Mouse (Mus musculus) ES-E14 (cell line): ENCODE data around the gene Gabrg2. TPM values are rescaled to one million over a fixed set of nuclear protein-coding genes. Genes with fewer than 3 reads are reported as not detected.
A peak's percentile ranks its signal among the peaks of the same experiment; 100 is the strongest.

Experiments used
- DNase-seq: peaks from one replicate; pipeline ENCODE4 v3.0.0-alpha.2; 2013; ENCODE audit warnings: low read depth, low spot score
- H3K27ac ChIP-seq: 2 replicates; pipeline ENCODE4 v1.5.1; 2012; ENCODE audit warnings: low read depth, mild to moderate bottlenecking, low read length, moderate library complexity, mixed read lengths; ENCODE audit not compliant: poor library complexity, insufficient read depth, severe bottlenecking
- H3K36me3 ChIP-seq: 2 replicates; pipeline ENCODE4 v1.6.1; 2012; ENCODE audit warnings: mild to moderate bottlenecking, low read length, moderate library complexity, mixed read lengths; ENCODE audit not compliant: control insufficient read depth, poor library complexity, insufficient read depth, severe bottlenecking
- H3K4me1 ChIP-seq, 2 experiments: fragments of 150-350 bp in 1 of 2; sonication (generic) in 1 of 2; 2 replicates each; pipeline ENCODE4 v1.6.1; 2012; ENCODE audit warnings: low read length in 2 of 2, mild to moderate bottlenecking in 1 of 2, mixed read lengths in 1 of 2; ENCODE audit not compliant: control insufficient read depth in 2 of 2, insufficient read depth in 2 of 2, poor library complexity in 1 of 2
- H3K4me3 ChIP-seq, 2 experiments: fragments of 150-350 bp in 1 of 2; sonication (generic) in 1 of 2; 2 replicates each; pipeline ENCODE4 v1.5.1; 2012; ENCODE audit warnings: low read length in 2 of 2, low read depth in 1 of 2, mild to moderate bottlenecking in 1 of 2, mixed read lengths in 1 of 2; ENCODE audit not compliant: insufficient read depth in 1 of 2, poor library complexity in 1 of 2, severe bottlenecking in 1 of 2
- H3K9ac ChIP-seq: 2 replicates; pipeline ENCODE4 v1.6.1; 2012; ENCODE audit warnings: low read depth, mild to moderate bottlenecking, low read length, mixed read lengths; ENCODE audit not compliant: poor library complexity, insufficient read depth, severe bottlenecking
- H3K9me3 ChIP-seq: fragments of 150-350 bp; sonication (generic); 2 replicates; pipeline ENCODE4 v1.6.1; 2012; ENCODE audit warnings: low read depth, mild to moderate bottlenecking, low read length; ENCODE audit not compliant: control insufficient read depth, insufficient read depth
- CHD2 ChIP-seq: IDR thresholded peaks from 2 replicates; pipeline ENCODE4 v1.6.1; 2014; ENCODE audit warnings: mild to moderate bottlenecking, low read depth, low read length, inconsistent platforms
- HCFC1 ChIP-seq: IDR thresholded peaks from 2 replicates; pipeline ENCODE4 v1.6.1; 2012; ENCODE audit warnings: low read length, inconsistent platforms, borderline replicate concordance; ENCODE audit not compliant: insufficient read depth
- MAFK ChIP-seq: IDR thresholded peaks from 2 replicates; pipeline ENCODE4 v1.6.1; 2014; ENCODE audit warnings: mild to moderate bottlenecking, low read depth, low read length, inconsistent platforms; ENCODE audit not compliant: insufficient read depth
- ZC3H11A ChIP-seq: IDR thresholded peaks from 2 replicates; pipeline ENCODE4 v1.6.1; 2012; ENCODE audit warnings: low read depth, mild to moderate bottlenecking, inconsistent platforms, low read length, borderline replicate concordance
- ZNF384 ChIP-seq: IDR thresholded peaks from 2 replicates; pipeline ENCODE4 v1.6.1; 2012; ENCODE audit warnings: low read depth, low read length, inconsistent platforms
- in situ Hi-C, 2 experiments: fragments of 600-800 bp; cut with MboI; formaldehyde crosslinking; loops; one replicate each; pipeline ENCODE4 v1.15.1; 2025; ENCODE audit warnings: low sequenced_read_pairs in 2 of 2, inconsistent platforms in 1 of 2; ENCODE audit not compliant: unreplicated experiment in 2 of 2
- total RNA-seq: library from RNA; depleted of rRNA; stranded (reverse); fragments of 300-350 nt; gene quantifications from 2 replicates; pipeline ENCODE4 v1.2.3, GENCODE M21; 2012; rRNA removed

The Gabrg2 gene
- total RNA-seq, result 0.21 TPM in 1 of 2 replicates, not detected in the other

- no peaks in the 10 kb centered on the region for H3K36me3 ChIP-seq
- H3K9ac ChIP-seq, result no peak within 1 kb of the TSS
- in situ Hi-C loops, result no loop called here
- H3K4me3 ChIP-seq, result no peak within 1 kb of the TSS
- no peaks in the 10 kb centered on the region for H3K4me1 ChIP-seq
- TF ChIP-seq CHD2, result no peak
- no peak for TF ChIP-seq HCFC1
- no peak for TF ChIP-seq ZC3H11A
- no peak for TF ChIP-seq ZNF384
- no peak for TF ChIP-seq MAFK
- no peak within 1 kb of the TSS for H3K27ac ChIP-seq
- no peaks in the 10 kb centered on the region for H3K9me3 ChIP-seq
- no peak for DNase-seq
Observed at GRCm38 (mm10) chr11:42000190-42001098, at the start of gene Gabrg2. TSS of gene Gabrg2 (minus strand) at chr11:42000857.

DNA sequence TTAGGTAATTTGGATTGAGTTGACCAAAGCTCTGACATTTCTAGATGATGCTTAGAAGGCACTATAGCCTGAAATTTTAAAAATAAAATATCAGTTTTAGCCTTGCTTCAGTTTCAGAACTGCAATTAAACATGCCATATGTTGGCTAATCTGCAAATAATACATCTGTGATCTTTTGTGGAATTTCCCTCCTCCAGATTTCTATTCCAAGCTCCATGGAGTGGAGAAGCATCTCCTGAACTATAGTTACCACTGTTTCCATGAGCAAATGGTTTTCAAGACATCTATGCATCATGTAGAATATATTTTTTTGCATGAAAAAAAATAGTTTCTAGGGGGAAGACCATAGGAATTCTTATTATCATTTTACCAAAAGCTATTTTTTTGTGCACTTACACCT is 47.5 kb upstream of the Gabrg2 start:
- TF ChIP-seq HCFC1, result no peak
- no peak for TF ChIP-seq CHD2
- TF ChIP-seq ZNF384, result no peak
- TF ChIP-seq ZC3H11A, result no peak
- TF ChIP-seq MAFK, result no peak
- no peaks in the 10 kb centered on the region for H3K9me3 ChIP-seq
- H3K36me3 ChIP-seq, result no peaks in the 10 kb centered on the region
- DNase-seq, result no peak
- no peaks in the 10 kb centered on the region for H3K4me1 ChIP-seq
- H3K27ac ChIP-seq, result no peak overlapping the region
- H3K4me3 ChIP-seq, result no peak overlapping the region
- in situ Hi-C loops, result no loop called here
- H3K9ac ChIP-seq, result no peak overlapping the region

DNA sequence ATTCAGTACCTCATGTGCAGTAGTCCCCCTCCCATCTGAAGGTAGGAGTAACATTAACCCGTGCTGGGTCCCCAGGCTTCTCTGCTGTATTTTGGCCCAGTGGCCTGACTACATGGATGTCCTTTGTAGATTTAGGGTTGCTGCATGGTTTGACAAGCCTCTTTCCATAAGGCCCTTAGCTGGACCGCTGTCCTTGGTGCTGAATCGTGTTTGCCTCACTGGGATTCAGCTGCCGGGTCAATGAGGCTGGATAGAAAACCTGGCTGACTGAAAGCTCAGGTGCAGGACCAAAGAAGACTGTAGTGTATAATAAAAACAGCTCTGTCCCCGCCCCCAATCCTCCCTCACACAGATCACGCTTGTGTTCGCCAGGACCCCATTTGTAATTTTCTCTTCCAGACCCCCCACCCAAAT is 1.2 kb downstream of the Gabrg2 start:
- Histone ChIP-seq H3K9ac (no peak overlapping the region), H3K27ac (no peak overlapping the region), H3K9me3 (no peaks in the 10 kb centered on the region), H3K36me3 (no peaks in the 10 kb centered on the region), H3K4me1 (no peaks in the 10 kb centered on the region), H3K4me3 (no peak overlapping the region)
- peak; percentile 51 for DNase-seq
- in situ Hi-C loops, result no loop called here
- no peak for TF ChIP-seq MAFK
- no peak for TF ChIP-seq HCFC1
- no peak for TF ChIP-seq ZNF384
- no peak for TF ChIP-seq CHD2
- no peak for TF ChIP-seq ZC3H11A

DNA sequence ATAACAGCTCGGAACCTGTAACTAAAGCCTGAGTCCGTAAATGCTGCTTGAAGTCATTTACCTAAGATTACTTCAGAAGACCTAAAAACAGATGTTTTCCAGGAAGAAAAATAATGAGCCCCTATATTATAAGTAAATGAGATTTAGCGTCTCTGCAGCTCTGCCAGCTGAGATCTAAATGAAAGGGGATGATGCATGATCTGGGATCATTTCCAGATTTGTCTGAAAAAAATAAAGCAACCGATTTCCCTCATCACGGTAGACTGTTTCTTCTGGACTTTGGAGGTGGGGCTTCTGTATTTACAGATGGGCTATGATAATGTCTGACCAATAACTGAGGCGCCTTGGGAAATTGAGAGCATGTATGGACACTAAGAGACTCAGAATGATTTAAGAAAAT is 20.5 kb downstream of the Gabrg2 start:
- no peak overlapping the region for H3K4me3 ChIP-seq
- no peaks in the 10 kb centered on the region for H3K9me3 ChIP-seq
- H3K9ac ChIP-seq, result no peak overlapping the region
- H3K27ac ChIP-seq, result no peak overlapping the region
- no peaks in the 10 kb centered on the region for H3K4me1 ChIP-seq
- DNase-seq, result no peak
- in situ Hi-C loops, result no loop called here
- H3K36me3 ChIP-seq, result no peaks in the 10 kb centered on the region
- TF ChIP-seq ZC3H11A, result no peak
- no peak for TF ChIP-seq ZNF384
- TF ChIP-seq HCFC1, result no peak
- TF ChIP-seq MAFK, result no peak
- TF ChIP-seq CHD2, result no peak

- peak; percentile 4 for DNase-seq
- no peak overlapping the region for H3K27ac ChIP-seq
- TF ChIP-seq ZNF384 (no peak), MAFK (no peak), CHD2 (no peak), HCFC1 (no peak)
- no peaks in the 10 kb centered on the region for H3K4me1 ChIP-seq
- H3K4me3 ChIP-seq, result no peak overlapping the region
- H3K9ac ChIP-seq, result no peak overlapping the region
- no peaks in the 10 kb centered on the region for H3K9me3 ChIP-seq
- in situ Hi-C loops, result no loop called here
- H3K36me3 ChIP-seq, result no peaks in the 10 kb centered on the region
Observed at GRCm38 (mm10) chr11:41968595-41968994, 32.1 kb downstream of the Gabrg2 start.
